Mouse (Mus musculus) stomach, postnatal 0 days (tissue): ENCODE data around the gene Wwox.

Experiments
- CTCF ChIP-seq: IDR thresholded peaks from 2 replicates; pipeline ENCODE4 v1.5.1; 2016; ENCODE audit warnings: antibody characterized with exemption, low read depth, mild to moderate bottlenecking, moderate library complexity
- EP300 ChIP-seq: optimal IDR thresholded peaks from 2 replicates; pipeline ENCODE3; 2016; ENCODE audit warnings: antibody characterized with exemption

- no peak for TF ChIP-seq CTCF
- TF ChIP-seq EP300: no peak
Measured at GRCm38 (mm10) chr8:114847666-114848065, 408.2 kb downstream of the Wwox start.
